Mouse (Mus musculus) ovary, postnatal 36 days (tissue): Measurements from ENCODE around the gene Syt5.
A peak's percentile ranks its signal among the peaks of the same experiment; 100 is the strongest.

Source experiments
- DNase-seq: peaks from one replicate; pipeline ENCODE4 v3.0.0; 2022; ENCODE audit warnings: low spot score, mixed read lengths

Syt5 gene

GRCm38 (mm10) chr7:4522292-4522691, 25.0 kb downstream of the Syt5 start:
- DNase-seq, result no peak

GRCm38 (mm10) chr7:4521231-4522003, 25.9 kb downstream of the Syt5 start:
- DNase-seq, result no peak

GRCm38 (mm10) chr7:4518487-4518886, 28.9 kb downstream of the Syt5 start:
- DNase-seq, result no peak

- no peak for DNase-seq
These were observed 30.9 kb downstream of the Syt5 start, which contains the start of gene Tnnt1 for GRCm38 (mm10) chr7:4516332-4517050. TSS of gene Tnnt1 (minus strand) at chr7:4516382.

- DNase-seq, result no peak
These were observed 31.5 kb downstream of the Syt5 start for GRCm38 (mm10) chr7:4515853-4516252.

- no peak for DNase-seq
These were observed 33.3 kb downstream of the Syt5 start for GRCm38 (mm10) chr7:4513829-4514712.

GRCm38 (mm10) chr7:4513236-4513635, 34.1 kb downstream of the Syt5 start:
- DNase-seq, result no peak

- DNase-seq, result no peak
These were observed 35.7 kb downstream of the Syt5 start for GRCm38 (mm10) chr7:4511489-4512224.

- peak; percentile 64 for DNase-seq
These were observed 37.3 kb downstream of the Syt5 start for GRCm38 (mm10) chr7:4509863-4510608.

GRCm38 (mm10) chr7:4508739-4509116, 38.6 kb downstream of the Syt5 start:
- no peak for DNase-seq

GRCm38 (mm10) chr7:4508062-4508738, 39.1 kb downstream of the Syt5 start:
- no peak for DNase-seq

GRCm38 (mm10) chr7:4507220-4507619, 40.1 kb downstream of the Syt5 start:
- DNase-seq, result no peak

GRCm38 (mm10) chr7:4504646-4505435, 42.5 kb downstream of the Syt5 start:
- DNase-seq, result no peak

GRCm38 (mm10) chr7:4503858-4504257, 43.5 kb downstream of the Syt5 start:
- DNase-seq, result no peak

GRCm38 (mm10) chr7:4503100-4503499, 44.2 kb downstream of the Syt5 start:
- no peak for DNase-seq

- no peak for DNase-seq
These were observed 44.8 kb downstream of the Syt5 start for GRCm38 (mm10) chr7:4502421-4503090.

GRCm38 (mm10) chr7:4501558-4502397, 45.6 kb downstream of the Syt5 start, which contains the start of gene Ppp1r12c:
TSS of gene Ppp1r12c (minus strand) at chr7:4501680.
- peak; percentile 95 for DNase-seq

GRCm38 (mm10) chr7:4500892-4501471, 46.4 kb downstream of the Syt5 start:
- peak; percentile 57 for DNase-seq
